Mouse (Mus musculus) inflammation-experienced regulatory T-cells, adult 16 weeks (primary cell): Measurements from ENCODE around the gene Vamp2. TPM values are rescaled to one million over a fixed set of nuclear protein-coding genes. Genes with fewer than 3 reads are reported as not detected.

Experiments
- polyA plus RNA-seq: library from polyadenylated mRNA; unstranded; fragments of 100-300 nt; shearing (Covaris generic); gene quantifications from one replicate; pipeline ENCODE4 v1.2.1, GENCODE M21; 2017

Gene Vamp2
- 71.4 TPM for polyA plus RNA-seq

GRCm38 (mm10) chr11:69088103-69088855 lies at the start of gene Vamp2:
Gene Vamp2 (plus strand): TSS chr11:69088490.

GRCm38 (mm10) chr11:69045531-69046394 lies 42.5 kb upstream of the Vamp2 start, which contains the start of gene Aurkb:
Gene Aurkb (plus strand): TSS chr11:69045647.

GRCm38 (mm10) chr11:69059357-69059974 lies 28.8 kb upstream of the Vamp2 start, which contains the start of gene Borcs6:
Gene Borcs6 (plus strand): TSS chr11:69059717.

GRCm38 (mm10) chr11:69070590-69071222 lies 17.6 kb upstream of the Vamp2 start, which contains the start of gene Tmem107:
Gene Tmem107 (plus strand): TSS chr11:69070806.

GRCm38 (mm10) chr11:69094697-69095429 lies 6.6 kb downstream of the Vamp2 start, which contains the start of gene Per1:
Gene Per1 (plus strand): TSS chr11:69095217.

GRCm38 (mm10) chr11:69120221-69121000 lies 32.1 kb downstream of the Vamp2 start, which contains the start of gene Hes7:
Gene Hes7 (plus strand): TSS chr11:69120404.

GRCm38 (mm10) chr11:69122336-69122951 lies 34.2 kb downstream of the Vamp2 start, which contains the start of gene 9130213A22Rik:
Gene 9130213A22Rik (minus strand): TSS chr11:69122589.

GRCm38 (mm10) chr11:69125852-69125918 lies 37.4 kb downstream of the Vamp2 start, which contains the start of gene Aloxe3:
Gene Aloxe3 (plus strand): TSS chr11:69125896.

Other genes with a start within 250 kb of the Vamp2 start
- gene Ndel1, start 216.6 kb upstream of the Vamp2 start, polyA plus RNA-seq: 74.0 TPM
- gene Rnf222, start 199.9 kb upstream of the Vamp2 start, polyA plus RNA-seq: not detected
- gene Rpl26, start 186.9 kb upstream of the Vamp2 start, polyA plus RNA-seq: 813 TPM
- gene Odf4, start 161.4 kb upstream of the Vamp2 start, polyA plus RNA-seq: not detected
- 0.16 TPM for gene Arhgef15, start 131.0 kb upstream of the Vamp2 start, polyA plus RNA-seq
- 11.0 TPM for gene Slc25a35, start 120.4 kb upstream of the Vamp2 start, polyA plus RNA-seq
- 35.2 TPM for gene Rangrf, start 113.3 kb upstream of the Vamp2 start, polyA plus RNA-seq
- 5.3 TPM for gene Pfas, start 80.0 kb upstream of the Vamp2 start, polyA plus RNA-seq
- 29.3 TPM for gene Ctc1, start 72.6 kb upstream of the Vamp2 start, polyA plus RNA-seq
- 11.1 TPM for gene Aurkb, start 42.8 kb upstream of the Vamp2 start, polyA plus RNA-seq
- 6.5 TPM for gene Borcs6, start 28.8 kb upstream of the Vamp2 start, polyA plus RNA-seq
- gene Tmem107, start 17.7 kb upstream of the Vamp2 start, polyA plus RNA-seq: 3.6 TPM
- gene Per1, start 6.7 kb downstream of the Vamp2 start, polyA plus RNA-seq: 9.8 TPM
- gene Hes7, start 31.9 kb downstream of the Vamp2 start, polyA plus RNA-seq: not detected
- gene 9130213A22Rik, start 34.1 kb downstream of the Vamp2 start, polyA plus RNA-seq: 0.18 TPM
- gene Aloxe3, start 37.4 kb downstream of the Vamp2 start, polyA plus RNA-seq: 0.10 TPM
- not detected for gene Alox12b, start 68.5 kb downstream of the Vamp2 start, polyA plus RNA-seq
- gene Alox8, start 109.4 kb downstream of the Vamp2 start, polyA plus RNA-seq: 13.7 TPM
- 0.12 TPM for gene Gucy2e, start 148.5 kb downstream of the Vamp2 start, polyA plus RNA-seq
- 15.9 TPM for gene Cntrob, start 235.3 kb downstream of the Vamp2 start, polyA plus RNA-seq
- 106 TPM for gene Trappc1, start 235.5 kb downstream of the Vamp2 start, polyA plus RNA-seq
- gene Kcnab3, start 237.8 kb downstream of the Vamp2 start, polyA plus RNA-seq: 2.9 TPM